In genomic region chr3:145000912-145001311, GRCm38 (mm10) we compare ENCODE assay signal across 20 mouse cellular contexts. TPM values are rescaled to one million over a fixed set of nuclear protein-coding genes. Genes with fewer than 3 reads are reported as not detected.
"Had no signal": no experiment of that assay in that cellular context is flagged by ENCODE, and none has a peak within 500 bp of the region (broad histone marks: within the 10 kb centered on the region; RNA-seq: fewer than 3 reads in every experiment).

No protein-coding gene starts in this region.

- H3K36me3 ChIP-seq: neural tube, embryonic 13.5 days; neural tube, embryonic 15.5 days; stomach, embryonic 15.5 days had no signal

- H3K27ac ChIP-seq: neural tube, embryonic 13.5 days; neural tube, embryonic 15.5 days; stomach, embryonic 15.5 days; stomach, postnatal 0 days had no signal

- H3K4me2 ChIP-seq: neural tube, embryonic 13.5 days; neural tube, embryonic 15.5 days; stomach, embryonic 15.5 days had no signal

- H3K4me1 ChIP-seq: neural tube, embryonic 13.5 days; neural tube, embryonic 15.5 days; stomach, embryonic 15.5 days had no signal

- H3K4me3 ChIP-seq: neural tube, embryonic 13.5 days; neural tube, embryonic 15.5 days; stomach, embryonic 15.5 days had no signal

- H3K9ac ChIP-seq: neural tube, embryonic 13.5 days; neural tube, embryonic 15.5 days; stomach, embryonic 15.5 days had no signal

- DNase-seq: right cerebral cortex, adult 18-20 months; right cerebral cortex, postnatal 14 days; right cerebral cortex, postnatal 25 days; right cerebral cortex, postnatal 4 days; spleen, adult 18-20 months; thymus, adult 18-20 months; thymus, adult 2 months; thymus, postnatal 14 days; thymus, postnatal 25 days; thymus, postnatal 36 days; thymus, postnatal 4 days had no signal

- H3K9me3 ChIP-seq: neural tube, embryonic 13.5 days; neural tube, embryonic 15.5 days; stomach, embryonic 15.5 days had no signal

- H3K27me3 ChIP-seq: neural tube, embryonic 13.5 days; neural tube, embryonic 15.5 days; stomach, embryonic 15.5 days had no signal

RNA-seq across cellular contexts. Expression of gene Clca4a, which starts 26.1 kb away (rescaled TPM):
- polyA plus RNA-seq: neural tube, embryonic 13.5 days; neural tube, embryonic 14.5 days; neural tube, embryonic 15.5 days; spleen, adult 2 months; stomach, embryonic 14.5 days; stomach, embryonic 16.5 days; testis, adult 2 months had no signal

RNA-seq across cellular contexts. Expression of gene Clca1, which starts 31.7 kb away (rescaled TPM):
- polyA plus RNA-seq: neural tube, embryonic 13.5 days; neural tube, embryonic 15.5 days had no signal
